Mouse (Mus musculus): ENCODE data around the gene Cast. TPM values are rescaled to one million over a fixed set of nuclear protein-coding genes. Genes with fewer than 3 reads are reported as not detected.

Cast gene
- polyA plus RNA-seq (2012; rRNA removed; ENCODE audit: low replicate concordance), result 14.9 and 18.5 TPM in 2 replicates

GRCm38 (mm10) chr13:74808152-74808929 is at the start of gene Cast:
TSS of gene Cast (minus strand) at chr13:74808810.

Other genes starting within 250 kb of the Cast start
- gene Erap1, start 169.2 kb downstream of the Cast start, polyA plus RNA-seq (2012; rRNA removed; ENCODE audit: low replicate concordance), result 29.9 and 40.9 TPM in 2 replicates

Measured in subcutaneous adipose tissue, adult 2 months (tissue).